Mouse (Mus musculus) stomach, postnatal 0 days (tissue): ENCODE data around the gene Dpp3.

ENCODE experiments used
- CTCF ChIP-seq: IDR thresholded peaks from 2 replicates; pipeline ENCODE4 v1.5.1; 2016; ENCODE audit warnings: antibody characterized with exemption, low read depth, mild to moderate bottlenecking, moderate library complexity
- EP300 ChIP-seq: optimal IDR thresholded peaks from 2 replicates; pipeline ENCODE3; 2016; ENCODE audit warnings: antibody characterized with exemption

DNA sequence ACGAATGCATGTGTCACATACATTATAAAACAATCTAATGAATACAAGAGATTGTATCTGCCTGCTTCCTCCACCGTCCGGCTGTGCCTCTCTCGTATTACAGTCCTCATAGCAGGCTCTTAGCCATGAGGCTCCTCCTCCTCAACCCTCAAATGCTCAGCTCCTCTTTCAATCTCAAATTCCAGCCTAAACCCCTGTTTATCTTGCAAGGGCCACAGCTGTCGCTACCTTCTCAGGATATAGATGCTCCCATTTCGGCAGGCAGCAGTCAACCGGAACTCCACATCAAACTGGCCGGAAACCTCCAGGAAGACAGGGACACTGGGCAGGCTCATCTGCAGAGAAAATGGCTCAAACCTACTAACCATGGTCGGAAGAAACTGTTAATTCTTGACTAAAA lies 29.1 kb downstream of the Dpp3 start:
- TF ChIP-seq CTCF (no peak), EP300 (no peak)
